Mouse (Mus musculus): ENCODE data around the gene Erg28. TPM values are rescaled to one million over a fixed set of nuclear protein-coding genes. Genes with fewer than 3 reads are reported as not detected.

The Erg28 gene
- 32.4 to 38.3 TPM (median 34.8 TPM) in 4 replicates for total RNA-seq (2023; ENCODE audit: inconsistent age)

DNA sequence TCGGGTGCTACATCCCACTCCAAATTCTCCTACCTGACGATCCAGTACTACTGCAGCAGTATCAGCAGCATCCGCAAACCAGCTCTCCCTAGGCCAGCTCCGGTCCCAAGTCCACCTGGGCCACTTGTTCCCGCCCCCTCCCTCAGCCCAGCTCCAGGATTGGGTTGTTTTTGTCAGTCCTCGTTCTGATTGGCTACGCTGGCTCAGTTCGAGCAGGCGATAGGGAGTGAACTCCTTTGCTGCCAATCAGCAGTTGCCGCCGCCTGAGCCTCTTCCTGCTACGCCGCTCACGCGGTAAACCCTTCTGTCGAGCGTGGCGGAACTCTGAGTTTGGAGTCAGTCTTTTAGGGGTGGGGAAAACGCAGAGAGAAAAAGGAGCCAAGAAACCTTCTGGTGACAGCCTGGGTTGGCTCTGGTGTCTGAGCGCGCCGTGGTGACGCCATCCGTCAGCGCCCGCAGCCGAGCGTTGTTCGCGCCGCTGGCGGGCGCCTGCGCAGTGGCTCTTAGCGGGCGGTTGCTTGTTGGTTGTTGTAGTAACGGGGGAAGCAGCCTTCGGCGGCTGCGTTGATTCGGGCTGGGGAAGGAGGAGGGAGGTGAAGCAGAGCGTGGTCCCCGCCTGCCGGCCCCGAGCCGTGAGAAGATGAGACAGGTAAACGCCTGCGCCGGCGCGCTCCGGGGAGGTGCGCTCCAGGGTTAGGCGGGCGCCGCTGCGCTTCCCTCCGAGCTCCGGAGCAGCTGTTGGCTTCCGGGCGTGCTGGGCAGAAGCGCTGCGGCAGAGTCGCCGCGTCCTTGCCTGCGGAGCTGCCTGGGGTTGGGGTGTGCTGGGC is at the start of gene Erg28, which contains the start of gene Ttll5:
Gene Erg28, minus strand, starts transcription at position 113 of the 827 bp plus-strand sequence.
Gene Ttll5, plus strand, starts transcription at position 222 of the 827 bp plus-strand sequence.

Other genes starting within 250 kb of the Erg28 start
- gene Jdp2, start 225.5 kb downstream of the Erg28 start, total RNA-seq (2023; ENCODE audit: inconsistent age): 1.2 to 3.0 TPM (median 2.7 TPM) in 4 replicates
- gene Batf, start 137.9 kb downstream of the Erg28 start, total RNA-seq (2023; ENCODE audit: inconsistent age): 20.5 to 23.6 TPM (median 23.1 TPM) in 4 replicates
- gene Flvcr2, start 78.0 kb downstream of the Erg28 start, total RNA-seq (2023; ENCODE audit: inconsistent age): not detected in 4 replicates
- 23.0 to 34.0 TPM (median 30.5 TPM) in 4 replicates for gene Ttll5, start 109 bp upstream of the Erg28 start, total RNA-seq (2023; ENCODE audit: inconsistent age)